Mouse (Mus musculus) bone marrow, adult 2 months (tissue): ENCODE data around the gene Sema3a.

Source experiments
- CTCF ChIP-seq: fragments of 200-500 bp; IDR thresholded peaks from 2 replicates; pipeline ENCODE4 v1.5.1; 2011; ENCODE audit warnings: low read length, control low read depth; ENCODE audit not compliant: control insufficient read depth, insufficient read depth
- POLR2A ChIP-seq: fragments of 200-500 bp; IDR thresholded peaks from 2 replicates; pipeline ENCODE4 v1.6.1; 2011; ENCODE audit warnings: low read depth, mild to moderate bottlenecking, control low read depth, low read length, borderline replicate concordance; ENCODE audit not compliant: control insufficient read depth

DNA sequence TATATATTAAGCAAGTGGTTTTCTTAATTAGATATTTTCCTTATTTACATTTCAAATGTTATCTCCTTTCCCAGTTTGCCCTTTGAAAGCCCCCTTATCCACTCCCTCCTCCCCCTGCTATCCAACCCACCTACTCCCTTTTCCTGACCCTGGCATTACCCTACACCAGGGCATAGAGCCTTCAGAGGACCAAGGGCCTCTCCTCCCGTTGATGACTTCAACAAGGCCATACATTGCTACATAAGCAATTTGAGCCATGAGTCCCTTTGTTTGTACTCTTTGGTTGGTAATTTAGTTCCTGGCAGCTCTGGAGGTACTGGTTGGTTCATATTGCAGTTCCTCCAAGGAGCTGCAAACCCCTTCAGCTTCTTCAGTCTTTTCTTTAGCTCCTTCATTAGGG lies 227.8 kb downstream of the Sema3a start:
- TF ChIP-seq CTCF (no peak), POLR2A (no peak)
